Mouse (Mus musculus): Measurements from ENCODE around the gene Ddx60. TPM values are rescaled to one million over a fixed set of nuclear protein-coding genes. Genes with fewer than 3 reads are reported as not detected.
"Not testable (repeated sequence)": the region's sequence is repeated elsewhere in the genome, so short reads cannot be mapped to it uniquely, and the experiment has no call there.

Gene Ddx60
- polyA plus RNA-seq, 1 experiment: not detected

DNA sequence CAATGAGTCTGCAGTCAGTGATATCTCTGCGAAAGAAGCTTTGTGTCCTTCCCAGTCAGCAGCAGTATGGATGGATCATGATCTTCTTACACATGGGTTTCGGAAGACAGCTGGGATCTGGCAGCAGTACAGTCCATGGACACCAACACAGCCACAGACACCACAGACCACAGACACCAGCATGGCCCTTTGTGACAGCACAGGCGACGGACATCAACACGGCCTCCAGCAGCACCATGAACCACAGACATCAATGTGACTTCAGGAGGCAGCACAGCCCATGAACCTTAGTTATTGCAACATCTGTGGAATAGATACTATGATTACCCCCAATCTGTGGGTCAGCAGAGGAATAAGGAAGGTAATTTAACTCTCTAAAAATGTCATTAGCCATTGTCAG is 15.1 kb upstream of the Ddx60 start:
- TF ChIP-seq CTCF (IDR thresholded peaks at IDR 0.05; ENCODE audit: insufficient read depth, low read depth, low read length) (no peak), POLR2A (IDR thresholded peaks at IDR 0.05; ENCODE audit: insufficient read depth, low read depth, low read length) (no peak)
- no peaks in the 10 kb centered on the region for H3K4me1 ChIP-seq (ENCODE audit: control insufficient read depth, insufficient read depth, low read length)
- no peak overlapping the region for H3K27ac ChIP-seq (ENCODE audit: insufficient read depth, low read depth, low read length)
- H3K4me3 ChIP-seq (ENCODE audit: insufficient read depth, low read depth, low read length): no peak overlapping the region
- 98% methylated on average over 5 of the region's 5 CpGs for WGBS

DNA sequence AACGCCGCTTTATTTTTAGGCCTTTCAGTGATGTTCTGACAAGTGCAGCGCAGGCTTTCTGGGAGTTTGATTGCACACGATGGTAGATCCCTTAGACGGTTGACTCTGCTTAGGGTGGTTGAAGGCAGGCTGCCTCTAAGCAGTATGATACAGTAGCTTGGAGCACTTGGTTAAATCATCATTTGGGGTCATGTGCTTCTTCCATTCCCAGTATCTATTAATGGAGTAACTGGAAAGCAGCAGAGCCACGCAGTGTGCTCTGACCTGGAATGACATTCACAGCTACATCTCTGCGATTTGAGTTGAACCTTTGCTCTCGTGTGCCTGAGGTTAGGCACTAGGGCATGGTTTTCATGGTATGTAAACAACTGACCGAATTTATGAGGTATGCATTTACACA is 13.9 kb upstream of the Ddx60 start:
- no peak overlapping the region for H3K4me3 ChIP-seq (ENCODE audit: insufficient read depth, low read depth, low read length)
- WGBS: 82% methylated on average over 9 of the region's 9 CpGs
- TF ChIP-seq CTCF (IDR thresholded peaks at IDR 0.05; ENCODE audit: insufficient read depth, low read depth, low read length) (no peak), POLR2A (IDR thresholded peaks at IDR 0.05; ENCODE audit: insufficient read depth, low read depth, low read length) (no peak)
- no peaks in the 10 kb centered on the region for H3K4me1 ChIP-seq (ENCODE audit: control insufficient read depth, insufficient read depth, low read length)
- H3K27ac ChIP-seq (ENCODE audit: insufficient read depth, low read depth, low read length): no peak overlapping the region

DNA sequence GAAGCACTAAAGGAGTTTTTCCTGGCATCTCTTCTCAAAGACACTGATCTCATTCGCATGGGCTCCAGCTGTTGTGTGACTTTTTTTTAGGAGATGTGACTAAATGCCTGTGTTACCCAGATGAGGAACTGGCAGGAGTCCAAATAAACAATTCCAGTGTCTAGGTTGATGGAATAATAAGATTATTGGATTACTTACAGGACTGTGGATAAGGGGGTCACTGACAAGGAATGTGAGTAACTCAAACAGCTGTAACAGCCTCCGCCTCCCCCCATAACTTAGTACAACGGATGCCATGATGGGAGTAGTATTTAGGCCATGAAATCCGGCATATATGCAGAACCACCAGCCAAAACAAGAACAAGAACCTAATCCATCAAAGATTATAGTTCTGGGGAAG is 10.6 kb upstream of the Ddx60 start:
- TF ChIP-seq POLR2A (IDR thresholded peaks at IDR 0.05; ENCODE audit: insufficient read depth, low read depth, low read length) (no peak), CTCF (IDR thresholded peaks at IDR 0.05; ENCODE audit: insufficient read depth, low read depth, low read length) (no peak)
- no peaks in the 10 kb centered on the region for H3K4me1 ChIP-seq (ENCODE audit: control insufficient read depth, insufficient read depth, low read length)
- no peak overlapping the region for H3K27ac ChIP-seq (ENCODE audit: insufficient read depth, low read depth, low read length)
- 67% methylated on average over 4 of the region's 4 CpGs for WGBS
- H3K4me3 ChIP-seq (ENCODE audit: insufficient read depth, low read depth, low read length): no peak overlapping the region

DNA sequence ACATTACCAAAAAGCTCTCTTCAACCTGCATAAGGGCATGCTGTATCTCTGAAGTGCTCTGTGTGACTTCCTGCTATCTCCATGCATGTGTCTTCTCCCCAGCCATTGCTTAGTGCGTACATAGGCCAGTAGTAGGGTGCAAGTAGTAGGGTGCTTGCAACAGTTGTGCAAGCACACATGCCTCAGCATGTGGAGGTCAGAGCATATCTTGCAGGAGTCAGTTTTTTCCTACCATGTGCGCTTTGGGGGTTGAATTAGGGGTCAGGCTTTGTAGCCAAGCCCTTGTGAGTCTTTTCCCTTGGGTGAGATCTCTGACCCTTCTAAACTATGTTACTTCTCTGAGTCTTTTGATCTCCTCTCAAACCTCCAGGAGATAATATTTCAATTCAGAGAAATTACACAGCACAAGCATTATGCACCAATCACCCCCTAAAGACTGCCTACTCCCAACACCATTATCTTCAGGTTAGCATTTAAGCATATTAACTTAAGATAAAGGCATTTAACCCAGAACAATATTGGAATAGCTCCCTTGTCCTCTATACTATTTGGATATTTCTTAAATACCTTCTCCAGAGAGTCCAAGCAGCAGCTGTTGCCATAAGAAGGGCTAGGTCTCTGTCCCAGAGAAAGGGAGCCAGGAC is 8.6 kb upstream of the Ddx60 start:
- no peak for TF ChIP-seq POLR2A (IDR thresholded peaks at IDR 0.05; ENCODE audit: insufficient read depth, low read depth, low read length)
- TF ChIP-seq CTCF (IDR thresholded peaks at IDR 0.05; ENCODE audit: insufficient read depth, low read depth, low read length): no peak

DNA sequence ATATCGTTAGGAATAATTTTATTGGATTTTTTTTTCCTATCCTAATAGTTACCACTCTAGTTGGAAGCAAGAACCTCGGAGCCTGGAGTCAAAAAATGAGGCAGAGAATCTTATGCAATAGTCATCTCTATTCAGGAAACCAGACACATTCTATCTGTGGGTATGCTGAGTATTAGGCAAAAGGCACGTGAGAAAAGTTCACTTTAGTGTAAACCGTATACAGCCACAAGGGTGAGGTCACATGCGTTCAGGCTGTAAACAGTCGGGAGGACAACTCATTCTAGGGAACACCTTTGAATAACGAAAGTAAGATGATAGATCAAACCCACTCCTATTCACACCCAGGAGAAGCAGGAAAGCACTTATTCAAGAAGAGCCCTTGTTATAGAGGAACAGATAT is 7.5 kb upstream of the Ddx60 start:
- 76% methylated on average over 7 of the region's 7 CpGs for WGBS
- TF ChIP-seq POLR2A (IDR thresholded peaks at IDR 0.05; ENCODE audit: insufficient read depth, low read depth, low read length) (no peak), CTCF (IDR thresholded peaks at IDR 0.05; ENCODE audit: insufficient read depth, low read depth, low read length) (no peak)
- no peaks in the 10 kb centered on the region for H3K4me1 ChIP-seq (ENCODE audit: control insufficient read depth, insufficient read depth, low read length)

More for the DNA sequence above, 8.6 kb upstream of the Ddx60 start:
- 96% methylated on average over 2 of the region's 2 CpGs for WGBS
- H3K27ac ChIP-seq (ENCODE audit: insufficient read depth, low read depth, low read length): no peak overlapping the region
- no peaks in the 10 kb centered on the region for H3K4me1 ChIP-seq (ENCODE audit: control insufficient read depth, insufficient read depth, low read length)
- H3K4me3 ChIP-seq (ENCODE audit: insufficient read depth, low read depth, low read length): no peak overlapping the region

DNA sequence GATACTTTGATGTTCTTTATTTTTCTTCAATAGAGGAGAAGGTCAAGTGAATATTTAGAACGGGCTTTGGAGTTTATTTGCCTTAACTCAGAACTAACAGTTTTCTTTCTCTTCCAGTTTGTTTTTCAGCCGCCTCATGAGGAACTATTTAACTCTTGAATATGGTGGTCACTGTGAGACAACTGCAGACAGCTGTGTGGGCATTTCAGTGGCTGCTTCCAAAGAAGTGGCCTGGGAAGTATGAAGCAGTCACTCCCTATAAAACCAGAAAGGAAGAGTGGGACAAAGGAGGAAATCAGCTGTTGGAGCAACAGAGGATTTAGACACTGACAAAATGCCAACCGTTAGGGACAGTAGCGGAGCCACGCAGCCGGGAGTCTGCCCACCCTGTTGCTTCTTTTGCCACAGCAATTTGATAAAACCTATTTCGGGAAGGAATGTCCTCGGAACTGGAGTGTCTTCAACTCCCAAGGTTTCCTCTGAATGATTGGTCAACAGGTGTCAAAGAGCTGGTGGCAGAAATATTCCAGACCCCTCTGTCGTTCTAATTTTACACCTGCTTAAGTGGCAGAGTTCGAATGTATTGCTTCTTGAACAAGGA is 6.3 kb upstream of the Ddx60 start:
- Histone ChIP-seq H3K27ac (ENCODE audit: insufficient read depth, low read depth, low read length) (no peak overlapping the region), H3K4me3 (ENCODE audit: insufficient read depth, low read depth, low read length) (no peak overlapping the region), H3K4me1 (ENCODE audit: control insufficient read depth, insufficient read depth, low read length) (no peaks in the 10 kb centered on the region)
- 81% methylated on average over 10 of the region's 10 CpGs for whole genome bisulfite sequencing
- TF ChIP-seq CTCF (IDR thresholded peaks at IDR 0.05; ENCODE audit: insufficient read depth, low read depth, low read length): no peak
- TF ChIP-seq POLR2A (IDR thresholded peaks at IDR 0.05; ENCODE audit: insufficient read depth, low read depth, low read length): no peak

More for the DNA sequence above, 7.5 kb upstream of the Ddx60 start:
- Histone ChIP-seq H3K4me3 (ENCODE audit: insufficient read depth, low read depth, low read length) (no peak overlapping the region), H3K27ac (ENCODE audit: insufficient read depth, low read depth, low read length) (no peak overlapping the region)

DNA sequence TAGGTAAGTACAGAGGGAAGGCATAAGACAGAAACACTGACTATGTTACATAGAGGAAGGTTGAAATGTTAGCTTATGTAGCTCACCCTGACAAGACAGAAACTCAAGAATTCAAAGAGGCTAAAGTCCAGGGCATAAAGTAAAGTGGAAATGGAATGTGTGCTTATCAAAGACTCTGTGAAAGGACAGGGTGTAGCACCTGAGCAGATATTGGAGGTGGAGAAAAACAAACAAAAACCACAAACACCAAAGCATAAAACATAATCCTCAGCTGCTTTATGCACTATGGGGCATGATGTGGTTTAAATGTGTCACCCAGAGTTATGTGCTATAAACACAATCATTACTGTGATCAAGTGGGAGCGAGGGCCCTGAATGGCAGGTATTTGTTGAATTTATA is 3.4 kb upstream of the Ddx60 start:
- H3K4me3 ChIP-seq (ENCODE audit: insufficient read depth, low read depth, low read length): no peak overlapping the region
- no peak overlapping the region for H3K27ac ChIP-seq (ENCODE audit: insufficient read depth, low read depth, low read length)
- H3K4me1 ChIP-seq (ENCODE audit: control insufficient read depth, insufficient read depth, low read length): no peaks in the 10 kb centered on the region
- TF ChIP-seq POLR2A (IDR thresholded peaks at IDR 0.05; ENCODE audit: insufficient read depth, low read depth, low read length): no peak
- 95% methylated on average over 1 of the region's 1 CpGs for WGBS

DNA sequence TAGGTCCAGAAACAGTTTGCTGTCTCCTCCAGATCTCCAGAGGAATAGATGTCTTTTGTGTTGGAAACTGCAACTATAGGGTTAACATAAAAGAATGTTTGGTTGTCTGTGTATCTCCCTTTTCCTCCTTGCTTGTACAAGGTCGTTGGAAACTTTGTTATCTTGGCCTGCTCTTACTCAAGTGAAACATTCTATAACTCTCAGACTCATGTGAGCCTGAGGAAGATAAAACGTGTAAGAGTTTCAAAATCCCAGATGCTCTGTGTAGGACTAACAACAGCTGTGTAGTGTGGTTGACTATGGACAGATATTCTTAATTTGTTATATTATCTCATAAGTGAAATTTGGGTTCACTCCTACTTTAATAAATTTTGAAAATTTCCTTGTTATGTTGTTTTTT is 5.4 kb downstream of the Ddx60 start:
- WGBS: 50% methylated on average over 2 of the region's 2 CpGs
- no peak overlapping the region for H3K27ac ChIP-seq (ENCODE audit: insufficient read depth, low read depth, low read length)

DNA sequence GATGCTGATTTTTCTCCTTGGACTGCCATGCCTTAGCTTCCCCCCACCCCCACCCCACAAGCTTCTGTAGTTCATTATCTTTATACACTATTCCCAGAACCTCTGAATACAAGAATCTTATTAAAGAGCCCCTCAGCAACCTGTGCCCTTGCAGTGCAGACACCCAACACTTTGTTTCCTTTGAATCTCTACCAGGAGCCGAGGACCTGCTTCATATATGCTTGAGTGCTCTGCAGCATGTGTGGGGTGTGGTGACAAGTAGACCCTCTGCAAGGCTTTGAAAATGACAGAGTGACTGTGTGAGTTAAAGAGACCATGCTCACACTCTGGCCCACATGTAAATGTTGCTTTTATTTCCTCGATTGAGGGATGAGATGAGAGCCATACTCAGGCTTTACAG is 9.7 kb downstream of the Ddx60 start:
- TF ChIP-seq CTCF (IDR thresholded peaks at IDR 0.05; ENCODE audit: insufficient read depth, low read depth, low read length): no peak

More for the DNA sequence above, 5.4 kb downstream of the Ddx60 start:
- TF ChIP-seq POLR2A (IDR thresholded peaks at IDR 0.05; ENCODE audit: insufficient read depth, low read depth, low read length) (no peak), CTCF (IDR thresholded peaks at IDR 0.05; ENCODE audit: insufficient read depth, low read depth, low read length) (no peak)
- Histone ChIP-seq H3K4me1 (ENCODE audit: control insufficient read depth, insufficient read depth, low read length) (no peaks in the 10 kb centered on the region), H3K4me3 (ENCODE audit: insufficient read depth, low read depth, low read length) (no peak overlapping the region)

DNA sequence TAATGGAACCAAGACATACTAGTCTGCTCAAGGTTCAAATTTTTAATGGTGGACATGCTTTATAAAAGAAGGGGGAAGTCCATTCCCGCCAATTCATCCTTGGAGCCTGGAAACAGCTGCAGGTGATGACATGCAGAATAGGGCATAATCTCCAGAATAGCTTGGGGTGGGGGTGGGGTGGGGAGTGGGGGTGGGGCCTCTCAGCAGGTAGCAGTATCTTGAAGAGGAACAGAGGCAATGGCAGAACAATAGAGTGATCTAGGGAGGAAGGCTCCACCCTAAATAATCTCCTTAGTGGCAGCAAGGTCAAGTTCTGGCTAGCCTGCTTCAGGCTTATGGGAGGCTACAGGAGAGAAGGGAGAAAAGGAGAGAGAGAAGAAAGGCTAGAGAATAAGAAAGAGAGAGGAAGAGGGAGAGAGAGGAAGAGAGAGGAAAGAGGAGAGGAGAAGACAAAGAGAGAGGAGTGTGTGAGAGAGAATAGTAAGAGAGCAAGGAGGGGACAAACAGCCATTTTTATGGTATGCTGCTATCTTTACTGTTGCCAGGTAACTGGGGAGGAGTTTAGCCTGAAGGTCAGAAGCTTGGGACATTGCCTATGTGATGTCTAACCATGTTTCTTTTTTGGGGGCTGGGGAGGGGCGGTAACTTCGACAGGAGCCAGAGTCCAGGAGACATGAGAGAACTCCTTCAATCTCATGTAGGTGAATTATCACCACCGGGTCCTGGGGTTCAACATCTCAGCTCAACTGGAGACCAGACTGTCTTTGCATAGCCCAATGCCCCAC is 36.9 kb downstream of the Ddx60 start:
- H3K4me1 ChIP-seq (ENCODE audit: control insufficient read depth, insufficient read depth, low read length); H3K4me3 ChIP-seq (ENCODE audit: insufficient read depth, low read depth, low read length); H3K27ac ChIP-seq (ENCODE audit: insufficient read depth, low read depth, low read length): not testable (repeated sequence)
- 86% methylated on average over 4 of the region's 4 CpGs for WGBS

More for the DNA sequence above, 9.7 kb downstream of the Ddx60 start:
- H3K27ac ChIP-seq (ENCODE audit: insufficient read depth, low read depth, low read length): no peak overlapping the region
- 74% methylated on average over 2 of the region's 2 CpGs for WGBS
- H3K4me1 ChIP-seq (ENCODE audit: control insufficient read depth, insufficient read depth, low read length): no peaks in the 10 kb centered on the region
- no peak overlapping the region for H3K4me3 ChIP-seq (ENCODE audit: insufficient read depth, low read depth, low read length)
